Mouse (Mus musculus): Measurements from ENCODE around the gene Pafah1b3.

The Pafah1b3 gene

DNA sequence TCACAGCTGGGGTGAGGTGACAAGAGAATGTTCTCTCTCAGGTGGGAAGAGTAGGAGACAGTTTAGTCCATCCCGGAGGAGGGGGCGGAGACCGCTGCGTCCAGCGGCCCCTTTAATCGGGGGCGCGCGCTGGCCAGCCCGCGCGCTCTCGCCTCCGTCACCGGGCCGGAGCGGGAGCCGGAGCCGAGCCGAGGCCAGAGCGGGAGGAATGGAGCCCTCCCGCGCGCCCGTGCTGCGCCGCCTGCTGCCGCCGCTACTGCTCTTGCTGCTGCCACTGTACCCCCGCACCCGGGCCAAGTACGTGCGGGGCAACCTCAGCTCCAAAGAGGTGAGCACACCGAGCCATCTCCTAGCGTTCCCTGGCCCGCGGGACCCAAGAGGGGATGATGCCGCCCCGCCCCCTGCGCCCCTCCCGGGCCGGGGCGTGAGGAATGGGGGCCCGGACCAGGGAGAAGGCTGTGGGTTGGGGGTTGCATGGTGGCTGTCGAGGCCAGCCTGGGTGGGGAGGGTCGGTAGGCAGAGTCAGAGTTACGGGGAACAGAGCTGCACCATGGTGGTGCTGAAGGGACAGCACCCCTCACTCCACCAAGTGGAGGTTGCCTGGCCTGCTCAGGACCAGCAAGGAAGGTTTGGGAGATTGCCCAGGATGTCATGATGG lies 8.3 kb upstream of the Pafah1b3 start, which contains the start of gene Tmem145:
Gene Tmem145 (plus strand): TSS at position 151 of the 658 bp plus-strand sequence.
- DNase-seq (ENCODE audit: low read depth, low spot score): no peak

DNA sequence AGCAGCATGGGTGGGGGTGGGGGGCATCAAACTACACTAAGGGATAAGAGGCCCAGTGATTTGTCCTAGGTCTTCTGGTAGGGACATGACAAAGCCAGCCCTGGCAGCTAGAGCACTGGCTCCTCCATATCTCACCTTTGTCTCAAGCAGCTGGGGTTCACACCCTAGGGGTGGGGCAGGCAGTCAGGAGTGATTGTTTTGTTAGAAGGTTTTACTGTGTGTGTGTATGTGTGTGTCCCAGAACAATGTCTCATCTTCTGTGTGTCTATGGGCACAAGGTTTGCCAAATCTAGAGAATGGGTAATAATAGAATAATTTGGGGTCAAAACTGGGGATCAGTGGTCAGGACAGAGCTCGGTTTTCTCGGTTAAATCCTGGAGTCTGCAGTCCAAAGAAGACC lies 7.7 kb upstream of the Pafah1b3 start:
- DNase-seq (ENCODE audit: low read depth, low spot score): no peak

- DNase-seq (ENCODE audit: low read depth, low spot score): no peak
Measured at GRCm38 (mm10) chr7:25303685-25304006, 5.9 kb upstream of the Pafah1b3 start.

DNA sequence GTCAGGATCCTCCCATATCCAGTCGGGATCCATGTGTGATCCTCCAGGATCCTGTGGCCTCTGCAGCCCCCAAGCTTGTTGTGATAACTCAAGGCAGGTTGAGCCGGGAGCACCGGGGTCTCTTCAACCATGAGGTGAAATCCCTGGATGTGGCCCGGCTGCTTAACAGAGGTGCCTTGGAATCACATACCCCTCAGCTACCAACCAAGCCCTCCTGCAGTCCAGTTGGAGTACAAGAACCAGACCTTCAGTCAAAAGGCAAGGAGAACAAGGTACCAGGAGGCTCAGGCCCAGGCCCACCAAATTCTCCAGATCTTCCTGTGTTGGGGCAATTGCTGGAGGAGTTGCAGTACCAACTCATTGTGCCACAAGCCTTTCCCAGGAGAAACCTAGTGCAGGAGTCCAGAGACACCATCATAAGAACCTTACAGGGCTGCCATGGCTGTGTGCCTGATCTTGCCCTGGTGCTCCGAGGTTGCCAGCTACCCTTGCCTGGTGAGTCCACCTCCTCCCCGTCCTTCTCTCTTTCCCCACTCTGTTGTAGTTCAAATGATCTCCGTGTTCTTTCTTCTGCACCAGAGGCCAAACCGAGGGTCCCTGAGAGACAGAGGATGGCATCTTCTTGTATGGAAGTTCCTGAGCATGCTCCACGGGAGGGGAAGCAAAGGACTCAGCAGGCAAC lies 5.4 kb upstream of the Pafah1b3 start:
- no peak for DNase-seq (ENCODE audit: low read depth, low spot score)

DNA sequence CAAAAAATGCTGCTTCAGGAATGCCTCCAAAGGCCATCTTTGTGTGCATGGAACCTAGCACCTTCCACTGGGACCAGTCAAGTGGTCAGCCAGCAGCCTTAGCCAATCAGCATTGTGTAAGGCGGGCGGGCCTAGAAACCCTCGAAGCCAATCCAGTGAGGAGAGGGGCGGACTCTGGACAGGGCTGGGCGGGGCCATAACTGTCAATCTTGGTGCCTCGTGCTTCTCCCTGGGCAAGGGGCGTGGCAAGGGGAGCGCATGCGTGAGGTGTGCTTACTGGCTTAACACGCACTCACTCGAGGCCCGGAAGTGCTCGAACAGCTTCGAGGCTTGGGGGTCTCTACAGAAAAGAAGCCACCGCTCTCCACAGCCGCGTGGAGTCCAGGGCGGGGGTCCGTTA lies 3.3 kb upstream of the Pafah1b3 start, which contains the start of gene Prr19:
Gene Prr19 (plus strand): TSS at position 349 of the 400 bp plus-strand sequence.
- no peak for DNase-seq (ENCODE audit: low read depth, low spot score)

GRCm38 (mm10) chr7:25296945-25297453 lies 787 bp downstream of the Pafah1b3 start:
- no peak for DNase-seq (ENCODE audit: low read depth, low spot score)

- DNase-seq (ENCODE audit: low read depth, low spot score): no peak
Measured at GRCm38 (mm10) chr7:25294960-25295722, 2.6 kb downstream of the Pafah1b3 start.

DNA sequence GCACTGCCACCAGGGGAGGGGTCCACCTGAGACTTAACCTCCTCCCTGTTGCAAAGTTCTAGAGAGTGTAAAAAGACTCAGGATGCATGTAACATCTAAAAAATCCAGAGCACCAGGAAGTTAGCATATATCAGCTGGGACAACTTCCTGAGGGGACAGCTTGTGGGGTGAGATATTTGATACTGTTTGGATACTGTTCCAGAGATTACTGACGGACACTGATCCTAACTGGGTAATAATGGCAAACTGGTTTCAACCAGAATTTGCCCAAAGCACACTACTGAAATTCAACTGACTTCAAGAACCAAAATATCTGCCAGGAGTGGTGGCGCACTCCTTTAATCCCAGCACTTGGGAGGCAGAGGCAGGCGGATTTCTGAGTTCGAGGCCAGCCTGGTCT lies 3.3 kb downstream of the Pafah1b3 start:
- no peak for DNase-seq (ENCODE audit: low read depth, low spot score)

DNA sequence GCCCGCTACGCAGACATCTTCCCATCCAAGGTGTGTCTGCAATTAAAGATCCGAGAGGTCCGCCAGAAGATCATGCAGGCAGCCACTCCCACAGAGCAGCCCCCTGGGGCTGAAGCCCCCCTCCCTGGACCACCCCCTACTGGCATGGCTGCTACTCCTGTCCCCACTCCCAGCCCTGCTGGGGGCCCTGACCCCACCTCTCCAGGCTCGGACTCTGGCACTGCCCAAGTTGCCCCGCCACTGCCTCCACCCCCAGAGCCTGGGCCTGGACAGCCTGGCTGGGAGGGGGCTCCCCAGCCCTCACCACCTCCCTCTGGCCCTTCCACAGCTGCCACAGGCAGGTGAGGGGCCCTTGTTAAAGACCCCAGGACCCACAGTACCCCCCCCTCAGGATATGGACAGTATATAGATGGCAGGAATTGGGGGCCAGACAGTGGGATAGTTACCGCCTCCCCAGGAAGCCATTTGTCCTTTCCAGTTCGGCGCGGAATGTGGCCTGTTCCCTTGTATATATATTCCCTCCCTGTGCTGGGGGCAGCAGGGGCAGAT lies 4.5 kb downstream of the Pafah1b3 start:
- DNase-seq (ENCODE audit: low read depth, low spot score): no peak

- DNase-seq (ENCODE audit: low read depth, low spot score): no peak
Measured at GRCm38 (mm10) chr7:25292107-25292506, 5.7 kb downstream of the Pafah1b3 start.

DNA sequence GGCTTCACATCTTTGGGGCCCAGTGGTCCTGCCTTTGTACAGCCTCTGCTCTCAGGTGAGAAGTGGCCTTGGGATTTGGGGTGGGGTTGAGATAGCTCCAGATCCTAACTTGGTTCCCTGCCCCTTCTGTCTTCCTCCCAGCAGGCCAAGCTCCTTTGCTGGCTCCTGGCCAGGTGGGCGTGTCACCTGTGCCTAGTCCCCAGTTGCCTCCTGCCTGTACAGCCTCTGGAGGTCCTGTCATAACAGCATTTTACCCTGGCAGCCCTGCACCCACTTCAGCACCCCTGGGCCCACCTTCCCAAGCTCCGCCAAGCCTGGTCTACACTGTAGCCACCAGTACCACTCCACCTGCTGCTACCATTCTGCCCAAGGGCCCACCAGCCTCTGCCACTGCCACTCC lies 6.9 kb downstream of the Pafah1b3 start:
- no peak for DNase-seq (ENCODE audit: low read depth, low spot score)

DNA sequence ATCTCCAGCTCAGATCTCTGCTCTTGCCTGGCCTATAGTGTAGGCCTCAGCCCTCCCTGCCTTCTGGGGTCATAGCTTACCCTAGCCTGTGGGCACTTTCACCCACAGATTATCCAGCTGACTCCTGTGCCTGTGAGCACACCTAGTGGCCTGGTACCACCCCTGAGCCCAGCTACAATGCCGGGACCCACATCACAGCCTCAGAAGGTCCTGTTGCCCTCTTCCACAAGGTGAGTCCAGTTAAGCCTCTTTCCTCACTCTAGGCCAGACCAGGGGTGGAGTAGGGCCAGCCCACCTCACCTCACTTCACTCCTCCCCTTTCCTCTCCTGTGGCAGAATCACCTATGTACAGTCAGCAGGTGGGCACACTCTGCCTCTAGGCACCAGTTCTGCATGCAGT lies 7.3 kb downstream of the Pafah1b3 start:
- DNase-seq (ENCODE audit: low read depth, low spot score): no peak

GRCm38 (mm10) chr7:25289925-25290324 lies 7.9 kb downstream of the Pafah1b3 start:
- DNase-seq (ENCODE audit: low read depth, low spot score): no peak

- DNase-seq (ENCODE audit: low read depth, low spot score): no peak
Measured at GRCm38 (mm10) chr7:25288721-25289120, 9.1 kb downstream of the Pafah1b3 start.

DNA sequence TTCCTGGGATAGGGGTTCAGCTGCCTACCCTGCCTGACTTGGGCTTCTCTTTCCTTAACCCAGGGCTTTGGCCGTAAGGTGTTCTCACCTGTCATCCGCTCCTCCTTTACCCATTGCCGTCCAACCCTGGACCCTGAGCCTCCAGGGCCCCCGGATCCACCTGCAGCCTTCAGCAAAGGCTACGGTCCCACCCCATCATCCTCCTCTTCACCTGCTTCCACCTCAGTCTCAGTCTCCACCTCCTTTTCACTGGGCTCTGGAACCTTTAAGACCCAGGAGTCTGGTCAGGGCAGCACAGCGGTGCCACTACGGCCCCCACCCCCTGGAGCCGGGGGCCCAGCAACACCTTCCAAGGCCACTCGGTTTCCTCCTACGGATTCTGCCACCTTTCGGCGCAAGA lies 9.8 kb downstream of the Pafah1b3 start:
- DNase-seq (ENCODE audit: low read depth, low spot score): no peak

DNA sequence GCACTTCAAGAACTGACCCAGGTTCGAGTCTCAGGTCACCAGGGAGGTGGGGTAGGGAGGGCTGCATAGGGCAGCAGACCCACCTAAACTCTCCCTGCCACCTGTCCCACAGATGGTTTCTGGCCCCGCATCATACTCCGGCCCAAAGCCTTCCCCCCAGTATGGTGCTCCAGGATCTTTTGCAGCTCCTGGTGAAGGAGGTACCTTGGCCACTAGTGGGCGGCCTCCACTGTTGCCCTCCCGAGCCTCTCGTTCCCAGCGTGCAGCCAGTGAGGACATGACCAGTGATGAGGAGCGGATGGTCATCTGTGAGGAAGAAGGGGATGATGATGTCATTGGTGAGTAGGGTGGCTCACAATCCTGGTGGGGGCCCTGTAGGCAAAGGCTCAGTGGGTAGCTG lies 10.8 kb downstream of the Pafah1b3 start:
- DNase-seq (ENCODE audit: low read depth, low spot score): no peak

DNA sequence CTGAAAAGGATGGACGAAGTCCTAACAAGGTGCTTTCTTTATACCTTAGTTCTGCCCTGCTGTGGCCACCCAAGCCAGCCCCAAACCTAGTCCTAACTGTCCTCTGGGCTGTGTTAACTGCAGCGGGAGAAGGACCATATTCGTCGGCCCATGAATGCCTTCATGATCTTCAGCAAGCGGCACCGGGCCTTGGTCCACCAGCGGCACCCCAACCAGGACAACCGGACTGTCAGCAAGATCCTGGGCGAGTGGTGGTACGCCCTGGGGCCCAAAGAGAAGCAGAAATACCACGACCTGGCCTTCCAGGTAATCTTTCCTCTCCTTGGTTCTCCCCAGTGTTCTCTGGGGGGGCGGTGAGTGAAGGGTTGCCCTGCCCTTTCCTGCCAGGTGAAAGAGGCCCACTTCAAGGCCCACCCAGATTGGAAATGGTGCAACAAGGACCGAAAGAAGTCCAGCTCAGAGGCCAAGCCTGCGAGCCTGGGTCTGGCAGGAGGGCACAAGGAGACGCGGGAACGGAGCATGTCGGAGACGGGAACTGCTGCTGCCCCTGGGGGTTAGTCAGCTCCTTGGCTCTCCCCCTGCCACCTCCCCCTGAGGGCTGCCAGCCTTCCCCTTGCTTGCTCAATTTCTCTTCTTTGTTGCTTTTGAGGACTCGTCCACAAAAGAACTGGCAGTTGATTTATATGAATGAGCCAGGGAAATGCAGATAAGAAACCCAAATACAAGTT lies 12.1 kb downstream of the Pafah1b3 start:
- DNase-seq (ENCODE audit: low read depth, low spot score): no peak

DNA sequence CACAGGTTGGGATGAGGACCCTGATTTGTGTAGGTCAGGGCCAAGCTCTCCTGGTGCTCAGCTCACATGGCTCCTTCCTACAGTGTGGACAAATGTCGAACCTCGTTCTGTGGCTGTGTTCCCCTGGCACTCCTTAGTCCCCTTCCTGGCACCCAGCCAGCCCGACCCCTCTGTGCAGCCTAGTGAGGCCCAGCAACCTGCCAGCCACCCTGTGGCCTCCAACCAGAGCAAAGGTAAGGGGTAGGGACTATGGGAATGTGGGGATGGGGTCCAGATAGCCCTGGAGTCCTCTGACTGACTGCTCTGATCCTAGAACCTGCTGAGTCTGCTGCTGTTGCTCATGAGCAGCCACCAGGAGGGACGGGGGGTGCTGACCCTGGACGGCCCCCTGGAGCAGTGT lies 13.0 kb downstream of the Pafah1b3 start:
- DNase-seq (ENCODE audit: low read depth, low spot score): no peak

GRCm38 (mm10) chr7:25284171-25284570 lies 13.6 kb downstream of the Pafah1b3 start:
- DNase-seq (ENCODE audit: low read depth, low spot score): no peak

- DNase-seq (ENCODE audit: low read depth, low spot score): no peak
Measured at GRCm38 (mm10) chr7:25283637-25284036, 14.1 kb downstream of the Pafah1b3 start.

- no peak for DNase-seq (ENCODE audit: low read depth, low spot score)
Measured at GRCm38 (mm10) chr7:25282731-25283211, 15.0 kb downstream of the Pafah1b3 start.

Data from WW6 (cell line).